Mouse (Mus musculus) adrenal gland, postnatal 36 days (tissue): ENCODE measurements around the gene Dis3l2. TPM values are rescaled to one million over a fixed set of nuclear protein-coding genes. Genes with fewer than 3 reads are reported as not detected.
A peak's percentile ranks its signal among the peaks of the same experiment; 100 is the strongest.

ENCODE experiments used
- DNase-seq, 2 experiments: peaks; one replicate each; pipeline ENCODE4 v3.0.0; 2021; ENCODE audit warnings: mixed read lengths in 1 of 2
- long read RNA-seq, 2 experiments: library from polyadenylated mRNA; stranded (forward); transcript quantifications; one replicate each; pipeline ENCODE4 v2.0.0; 2021; ENCODE audit warnings: borderline sequencing depth in 2 of 2
- total RNA-seq, 2 experiments: library from RNA; stranded (reverse); gene quantifications; 2 replicates each; pipeline ENCODE4 v1.2.3; 2021

The Dis3l2 gene
- 10 to 100 TPM; 12.2 to 19.3 TPM for total RNA-seq
- long read RNA-seq, experiment 1, partial matches to known transcripts: 2 of 5 reads
- long read RNA-seq, experiment 1, other reads (novel, unspliced or antisense): 3 of 5 reads
- long read RNA-seq, experiment 2: 0 reads

GRCm38 (mm10) chr1:86703300-86703964 lies at the start of gene Dis3l2:
Gene Dis3l2 (plus strand): TSS chr1:86703808.
- DNase-seq: peak; percentile 91 to 93

GRCm38 (mm10) chr1:86657071-86657470 lies 46.5 kb upstream of the Dis3l2 start:
- DNase-seq: peak; percentile 64

GRCm38 (mm10) chr1:86665091-86665490 lies 38.5 kb upstream of the Dis3l2 start:
- DNase-seq: no peak

- peak; percentile 81 to 84 for DNase-seq
These were observed 33.9 kb upstream of the Dis3l2 start for GRCm38 (mm10) chr1:86669552-86670273.

- DNase-seq: peak; percentile 84 to 86
These were observed 33.1 kb upstream of the Dis3l2 start, which contains the start of gene Nppc for GRCm38 (mm10) chr1:86670279-86671038. Gene Nppc (minus strand): TSS chr1:86670571.

DNA sequence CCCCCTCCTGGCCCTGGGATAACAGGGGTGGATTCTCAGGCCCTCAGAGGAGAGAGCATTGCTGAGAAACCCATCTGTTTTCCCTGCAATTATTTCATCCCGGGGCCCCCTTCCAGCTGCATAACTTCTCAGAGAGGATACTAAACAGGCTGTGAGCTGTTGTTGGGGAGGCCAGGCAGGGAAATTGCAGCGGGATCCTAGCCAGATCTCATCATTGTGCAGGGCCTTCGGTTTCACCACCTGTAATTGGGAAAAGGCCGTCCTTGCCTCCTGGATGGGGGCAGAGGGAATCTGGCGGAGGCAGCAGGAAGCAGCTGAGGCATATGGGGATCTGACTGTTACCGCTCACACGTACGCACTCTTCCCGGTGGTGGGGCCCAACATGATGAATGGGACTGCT lies 29.2 kb upstream of the Dis3l2 start:
- DNase-seq: no peak

DNA sequence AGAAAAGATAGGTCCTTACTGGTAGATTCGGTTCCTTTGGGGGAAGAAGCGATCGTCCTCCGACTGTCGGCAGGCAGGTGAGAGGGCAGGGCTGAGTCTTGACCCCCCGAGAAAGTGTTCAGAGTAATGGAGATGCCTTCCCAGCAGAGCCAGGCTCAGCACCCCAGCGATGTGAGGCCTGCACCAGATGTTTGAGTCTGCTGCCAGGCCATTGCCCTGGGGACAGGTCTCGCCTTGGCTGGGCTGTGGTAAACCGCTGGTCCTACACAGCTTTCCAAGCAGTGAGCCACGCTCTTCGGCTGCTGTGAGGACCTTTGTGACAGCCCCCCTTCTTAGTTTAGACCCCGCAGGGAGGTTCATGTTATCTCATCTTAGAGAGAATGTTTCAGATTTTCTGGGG lies 28.5 kb upstream of the Dis3l2 start:
- peak in 1 of 2 experiments; percentile 6 for DNase-seq

GRCm38 (mm10) chr1:86677624-86678023 lies 26.0 kb upstream of the Dis3l2 start:
- no peak for DNase-seq

- no peak for DNase-seq
These were observed 24.9 kb upstream of the Dis3l2 start for GRCm38 (mm10) chr1:86678667-86679066.

- DNase-seq: peak; percentile 28 to 54
These were observed 16.4 kb upstream of the Dis3l2 start for GRCm38 (mm10) chr1:86687236-86687635.

DNA sequence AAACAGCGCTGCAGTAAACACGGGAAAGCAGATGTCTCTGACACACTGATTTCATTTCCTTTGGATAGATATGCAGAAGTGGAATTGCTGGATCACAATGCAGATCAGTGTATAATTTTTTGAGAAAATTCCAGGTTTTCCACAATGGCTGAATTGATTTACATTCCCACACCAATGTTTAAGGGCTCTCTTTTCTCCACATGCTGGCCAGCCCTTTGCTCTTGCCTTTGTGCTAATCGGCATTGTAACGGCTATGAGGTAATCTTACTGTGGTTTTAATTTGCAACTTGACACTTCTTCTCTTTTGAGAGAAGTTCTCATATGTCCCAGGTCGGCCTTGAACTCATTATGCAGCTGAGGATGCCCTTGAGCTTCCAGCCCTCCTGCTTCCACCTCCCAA lies 12.6 kb upstream of the Dis3l2 start:
- no peak for DNase-seq

- DNase-seq: peak in 1 of 2 experiments; percentile 24
These were observed 6.7 kb upstream of the Dis3l2 start for GRCm38 (mm10) chr1:86696948-86697347.

DNA sequence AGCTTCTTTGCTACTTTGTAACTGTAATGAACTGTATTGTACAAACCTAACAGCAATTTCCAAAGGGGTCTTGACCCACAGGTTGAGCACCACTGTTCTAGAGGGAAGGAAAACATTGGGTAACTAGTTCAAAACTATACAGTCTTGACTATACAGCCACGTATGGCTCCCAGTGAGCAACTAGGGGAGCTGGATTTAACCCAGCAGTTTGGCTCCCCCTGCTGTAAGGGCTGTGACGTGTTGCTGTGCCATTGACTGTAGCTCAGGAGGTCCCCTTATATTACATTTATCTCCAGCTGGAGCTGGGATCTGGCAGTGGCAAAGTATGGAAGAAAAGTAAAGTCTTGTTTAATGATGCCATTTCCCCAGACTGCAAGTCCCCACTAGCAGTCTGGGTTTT lies 4.9 kb upstream of the Dis3l2 start:
- peak; percentile 55 to 69 for DNase-seq

GRCm38 (mm10) chr1:86699346-86700136 lies 4.1 kb upstream of the Dis3l2 start:
- DNase-seq: no peak

- no peak for DNase-seq
These were observed 3.2 kb upstream of the Dis3l2 start for GRCm38 (mm10) chr1:86700367-86700766.

DNA sequence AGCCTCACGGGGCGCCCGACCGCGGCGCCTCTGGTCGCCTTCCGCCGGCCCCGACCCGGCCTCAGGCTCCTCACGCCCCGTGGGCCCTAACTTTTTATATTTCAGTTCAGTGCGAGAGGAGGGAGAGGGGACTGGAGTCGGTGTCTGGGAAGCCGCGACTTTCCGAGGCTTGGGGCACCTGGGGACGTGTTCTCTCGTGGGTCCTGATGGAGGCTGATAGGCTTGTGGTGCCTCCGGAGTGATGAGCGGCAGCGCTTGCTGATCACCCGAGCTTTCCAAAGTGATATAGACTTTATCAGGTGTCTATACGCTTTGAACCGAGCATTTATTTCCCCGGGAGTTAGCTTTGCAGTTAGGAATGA lies 338 bp downstream of the Dis3l2 start:
- DNase-seq: no peak

DNA sequence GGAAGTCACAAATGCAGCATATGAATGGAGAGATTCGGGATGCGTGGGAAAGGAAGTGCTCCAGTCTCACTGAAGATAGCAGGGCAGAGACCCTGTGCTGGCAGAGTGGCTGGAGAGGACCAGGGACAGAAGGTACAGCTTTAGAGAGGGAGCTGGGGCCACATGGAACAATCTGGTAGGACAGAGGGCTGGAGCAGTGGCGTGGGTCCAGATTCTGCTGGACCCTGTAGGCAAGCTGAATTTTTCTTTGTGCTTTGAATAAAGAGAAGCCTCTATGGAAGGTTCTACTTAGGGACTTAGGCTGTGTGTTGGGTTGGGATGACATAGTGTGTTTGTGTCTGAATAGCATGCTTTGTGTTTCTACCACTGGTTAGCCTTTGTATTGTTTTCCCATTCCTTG lies 1.9 kb downstream of the Dis3l2 start:
- DNase-seq: no peak

GRCm38 (mm10) chr1:86709546-86709945 lies 5.9 kb downstream of the Dis3l2 start:
- no peak for DNase-seq

- no peak for DNase-seq
These were observed 8.4 kb downstream of the Dis3l2 start for GRCm38 (mm10) chr1:86712045-86712444.

- DNase-seq: no peak
These were observed 9.4 kb downstream of the Dis3l2 start for GRCm38 (mm10) chr1:86713054-86713453.

- no peak for DNase-seq
These were observed 14.6 kb downstream of the Dis3l2 start for GRCm38 (mm10) chr1:86718190-86718589.

DNA sequence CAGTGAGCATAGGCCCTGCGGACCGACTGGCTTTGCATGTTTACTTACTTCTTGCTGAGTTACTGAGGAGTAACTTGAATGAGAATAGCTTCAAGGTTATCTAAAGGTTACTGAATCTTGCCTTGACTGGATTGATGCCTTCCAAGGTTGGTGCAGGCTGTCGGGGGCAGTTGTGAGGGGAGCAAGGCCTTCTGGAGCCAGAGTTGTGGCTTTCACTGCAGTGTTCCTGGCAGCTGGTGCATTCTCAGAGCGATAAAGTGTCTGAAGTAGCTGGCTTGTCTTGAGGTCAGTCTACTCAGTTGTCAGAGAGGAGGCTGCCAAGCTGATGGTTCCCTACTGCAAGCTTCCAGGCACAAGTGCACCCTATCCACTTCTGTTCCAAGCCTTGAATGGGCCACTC lies 15.8 kb downstream of the Dis3l2 start:
- peak; percentile 51 to 55 for DNase-seq
